Mouse (Mus musculus) liver, adult 2 months (tissue): Measurements from ENCODE around the gene Def6. TPM values are rescaled to one million over a fixed set of nuclear protein-coding genes. Genes with fewer than 3 reads are reported as not detected.
A peak's percentile ranks its signal among the peaks of the same experiment; 100 is the strongest.

Experiments used
- DNase-seq: peaks from one replicate; pipeline ENCODE4 v3.0.0-alpha.2; 2011; ENCODE audit warnings: low read depth, low spot score; ENCODE audit errors: extremely low read depth
- H3K27ac ChIP-seq: fragments of 200-500 bp; replicated peaks from 2 replicates; pipeline ENCODE4 v1.5.1; 2012; ENCODE audit warnings: low read depth, mild to moderate bottlenecking, control low read depth, inconsistent platforms, low read length; ENCODE audit not compliant: insufficient read depth
- H3K27me3 ChIP-seq: fragments of 200-500 bp; 2 replicates; pipeline ENCODE4 v1.6.1; 2012; ENCODE audit warnings: mild to moderate bottlenecking, moderate library complexity, low read length, inconsistent platforms; ENCODE audit not compliant: control insufficient read depth, insufficient read depth
- H3K36me3 ChIP-seq: fragments of 200-500 bp; 2 replicates; pipeline ENCODE4 v1.6.1; 2012; ENCODE audit warnings: low read length, inconsistent platforms; ENCODE audit not compliant: control insufficient read depth, insufficient read depth
- H3K4me1 ChIP-seq: fragments of 200-500 bp; 2 replicates; pipeline ENCODE4 v1.6.1; 2011; ENCODE audit warnings: low read length; ENCODE audit not compliant: control insufficient read depth, insufficient read depth
- H3K4me3 ChIP-seq: fragments of 200-500 bp; 2 replicates; pipeline ENCODE4 v1.5.1; 2011; ENCODE audit warnings: low read depth, mild to moderate bottlenecking, control low read depth, low read length, moderate library complexity; ENCODE audit not compliant: insufficient read depth
- H3K79me2 ChIP-seq: fragments of 200-500 bp; 2 replicates; pipeline ENCODE4 v1.6.1; 2012; ENCODE audit warnings: inconsistent platforms, mild to moderate bottlenecking, low read length, moderate library complexity; ENCODE audit not compliant: control insufficient read depth, insufficient read depth
- H3K9ac ChIP-seq: fragments of 200-500 bp; 2 replicates; pipeline ENCODE4 v1.6.1; 2012; ENCODE audit warnings: low read depth, mild to moderate bottlenecking, control low read depth, inconsistent platforms, low read length
- CTCF ChIP-seq: fragments of 200-500 bp; IDR thresholded peaks from 2 replicates; pipeline ENCODE4 v1.5.1; 2011; ENCODE audit warnings: low read depth, low read length, control low read depth
- POLR2A ChIP-seq: fragments of 200-500 bp; IDR thresholded peaks from 2 replicates; pipeline ENCODE4 v1.6.1; 2011; ENCODE audit warnings: low read length, control low read depth; ENCODE audit not compliant: insufficient read depth; ENCODE audit errors: extremely low read depth
- WGBS: fragments of 180-500 bp; shearing (Covaris S2); methylation state at CpG from one replicate; pipeline ENCODE4 v1.1.7; 2018; 5-methylcytosine and 5-hydroxymethylcytosine counted together
- polyA plus RNA-seq: library from polyadenylated mRNA; depleted of rRNA; stranded (reverse); fragments of >200 nt; gene quantifications from 2 replicates; pipeline ENCODE4 v1.2.3, GENCODE M21; 2012
- total RNA-seq: library from RNA; depleted of rRNA; stranded (reverse); fragments of >200 nt; gene quantifications from 2 replicates; pipeline ENCODE4 v1.2.3, GENCODE M21; 2014

The Def6 gene
- total and polyA plus RNA-seq, 2 experiments, result 0.28 to 0.31 TPM

DNA sequence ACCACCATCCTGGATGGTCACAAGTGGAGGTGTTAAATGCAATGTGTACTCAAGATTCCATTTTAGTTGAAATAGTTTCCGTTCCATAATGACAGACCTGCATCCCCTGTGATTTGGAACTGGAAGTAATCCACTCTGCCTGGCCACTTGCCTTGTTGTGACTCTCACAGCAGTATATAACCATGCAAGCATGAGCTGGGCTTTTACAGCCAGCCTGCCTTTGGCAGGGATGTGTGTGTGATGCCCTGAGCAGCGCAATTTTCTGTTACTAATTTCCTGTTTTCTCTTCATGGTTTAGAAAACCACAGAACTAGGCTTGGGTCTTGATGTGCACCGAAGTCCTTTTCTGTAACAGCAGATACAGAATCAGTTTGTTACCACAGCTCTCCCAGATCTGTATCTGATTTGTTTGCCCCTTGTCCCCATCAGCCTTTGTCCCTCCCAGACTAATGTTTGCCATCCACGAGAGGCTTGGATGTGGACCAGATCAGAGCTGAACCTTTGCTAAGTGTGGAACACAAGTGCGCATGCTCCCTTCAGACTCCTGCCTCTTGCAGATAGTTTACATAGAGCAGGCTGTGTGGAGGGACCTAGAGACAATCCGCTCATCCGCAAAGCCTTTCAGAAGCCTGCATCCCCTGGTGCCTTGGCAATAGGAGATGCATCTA lies 22.5 kb upstream of the Def6 start:
- Histone ChIP-seq H3K27me3 (no peaks in the 10 kb centered on the region), H3K36me3 (no peaks in the 10 kb centered on the region), H3K79me2 (no peaks in the 10 kb centered on the region), H3K4me1 (peaks cover 10% of the 10 kb centered on the region), H3K27ac (peak overlapping the region; percentile 64), H3K4me3 (no peak overlapping the region), H3K9ac (no peak overlapping the region)
- 15% methylated on average over 7 of the region's 7 CpGs for WGBS
- peak; percentile 98 for DNase-seq
- no peak for TF ChIP-seq CTCF
- no peak for TF ChIP-seq POLR2A

DNA sequence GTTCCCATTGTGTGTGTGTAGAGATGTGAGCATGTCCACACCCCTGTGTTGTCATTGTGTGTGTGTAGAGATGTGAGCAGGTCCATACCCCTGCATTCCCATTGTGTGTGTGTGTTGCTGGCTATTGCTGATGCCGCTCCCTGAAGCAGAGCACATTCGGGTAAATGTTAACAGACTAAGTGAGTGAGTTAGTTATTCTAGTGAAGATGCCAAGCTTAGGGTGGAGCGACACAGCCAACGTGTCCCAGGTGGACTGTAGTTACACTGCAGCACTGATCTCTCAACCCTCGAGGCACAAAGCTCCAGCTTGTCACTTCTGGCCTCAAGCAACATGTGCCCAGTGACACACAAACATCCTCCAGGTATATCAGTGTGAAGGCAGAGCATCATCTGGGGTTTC lies 19.3 kb upstream of the Def6 start:
- no peak for DNase-seq
- Histone ChIP-seq H3K4me1 (peaks cover 10% of the 10 kb centered on the region; the same call in 1 of the 2 replicates), H3K9ac (no peak overlapping the region), H3K79me2 (no peaks in the 10 kb centered on the region), H3K27ac (no peak overlapping the region), H3K4me3 (no peak overlapping the region), H3K27me3 (no peaks in the 10 kb centered on the region), H3K36me3 (no peaks in the 10 kb centered on the region)
- 84% methylated on average over 5 of the region's 5 CpGs for WGBS
- TF ChIP-seq POLR2A (no peak), CTCF (no peak)

DNA sequence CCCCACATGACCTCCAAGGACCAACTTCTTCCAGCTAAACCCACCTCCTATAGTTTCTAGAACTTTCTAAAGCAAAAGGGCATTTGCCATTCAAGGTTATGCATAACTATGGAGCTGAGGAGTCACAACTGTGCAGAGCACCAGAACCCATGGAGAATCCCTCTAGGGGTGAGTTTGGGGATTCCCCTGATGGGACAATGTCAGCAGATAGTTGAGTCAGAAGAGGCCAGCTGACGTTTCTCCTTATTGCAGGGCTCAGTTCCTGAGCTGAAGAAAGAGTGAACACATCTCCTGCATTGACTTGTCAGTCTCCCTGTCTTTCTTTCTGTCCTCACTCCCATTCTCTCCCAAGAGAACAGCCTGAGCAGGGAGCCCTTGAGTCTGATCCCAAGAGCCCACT lies 14.8 kb upstream of the Def6 start:
- Histone ChIP-seq H3K27ac (no peak overlapping the region), H3K79me2 (no peaks in the 10 kb centered on the region), H3K4me3 (no peak overlapping the region), H3K4me1 (no peaks in the 10 kb centered on the region), H3K27me3 (no peaks in the 10 kb centered on the region), H3K36me3 (no peaks in the 10 kb centered on the region), H3K9ac (no peak overlapping the region)
- 66% methylated on average over 1 of the region's 1 CpGs for WGBS
- TF ChIP-seq CTCF (no peak), POLR2A (no peak)
- no peak for DNase-seq

DNA sequence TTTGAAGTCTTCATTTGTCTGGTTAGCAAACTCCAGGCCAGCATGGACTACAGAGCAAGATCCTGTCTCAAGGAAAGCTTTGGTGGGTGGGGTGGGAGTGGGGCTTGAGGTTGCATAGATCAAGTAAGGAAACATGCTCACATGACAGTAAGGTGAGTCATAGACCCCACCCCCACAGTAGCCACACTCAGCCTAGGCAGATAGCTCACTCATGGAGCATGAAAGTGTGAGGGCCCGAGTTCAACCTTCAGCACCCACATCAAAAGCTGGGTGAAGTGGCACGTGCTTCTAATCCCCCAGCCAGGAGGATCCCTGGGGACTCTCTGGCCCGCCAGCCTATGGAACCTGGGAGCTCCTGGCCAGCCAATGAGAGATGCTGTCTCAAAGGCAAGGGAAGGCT lies 14.0 kb upstream of the Def6 start:
- 82% methylated on average over 3 of the region's 3 CpGs for WGBS
- Histone ChIP-seq H3K36me3 (peaks cover 2% of the 10 kb centered on the region; the same call in 1 of the 2 replicates), H3K27ac (no peak overlapping the region), H3K4me1 (no peaks in the 10 kb centered on the region), H3K4me3 (no peak overlapping the region), H3K27me3 (no peaks in the 10 kb centered on the region), H3K79me2 (no peaks in the 10 kb centered on the region), H3K9ac (no peak overlapping the region)
- no peak for DNase-seq
- TF ChIP-seq POLR2A, result no peak

DNA sequence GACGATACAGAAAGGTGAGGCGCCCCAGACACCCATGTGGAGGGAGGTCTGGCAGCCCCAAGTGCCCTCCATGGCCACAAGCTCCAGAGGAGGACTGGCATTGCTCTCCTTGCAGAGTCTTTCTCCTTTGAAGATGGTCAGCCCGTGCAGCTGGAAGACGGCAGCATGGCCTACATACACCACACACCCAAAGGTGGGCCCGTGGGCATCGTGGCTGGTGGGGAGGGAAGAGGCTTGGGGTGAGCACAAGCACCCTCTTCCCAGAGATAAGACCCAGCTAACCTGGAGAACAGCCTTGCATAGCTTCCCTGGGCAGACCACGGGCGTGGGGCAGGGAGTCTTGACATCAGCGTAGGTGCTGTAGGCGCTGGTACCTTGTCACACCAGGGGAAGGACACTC lies 12.5 kb upstream of the Def6 start:
- no peaks in the 10 kb centered on the region for H3K4me1 ChIP-seq
- TF ChIP-seq POLR2A (no peak), CTCF (no peak)
- no peak overlapping the region for H3K27ac ChIP-seq
- WGBS, result 95% methylated on average over 10 of the region's 10 CpGs
- H3K9ac ChIP-seq, result no peak overlapping the region
- H3K79me2 ChIP-seq, result no peaks in the 10 kb centered on the region
- no peaks in the 10 kb centered on the region for H3K27me3 ChIP-seq
- no peak overlapping the region for H3K4me3 ChIP-seq
- peaks cover 5% of the 10 kb centered on the region; the same call in 1 of the 2 replicates for H3K36me3 ChIP-seq
- no peak for DNase-seq

GRCm38 (mm10) chr17:28197646-28198045 lies 9.9 kb upstream of the Def6 start:
- no peaks in the 10 kb centered on the region for H3K4me1 ChIP-seq
- H3K4me3 ChIP-seq, result no peak overlapping the region
- H3K36me3 ChIP-seq, result peaks cover 7% of the 10 kb centered on the region; the same call in 1 of the 2 replicates
- DNase-seq, result no peak
- H3K27me3 ChIP-seq, result no peaks in the 10 kb centered on the region
- WGBS, result 68% methylated on average over 18 of the region's 18 CpGs
- TF ChIP-seq POLR2A, result no peak
- TF ChIP-seq CTCF, result no peak
- H3K27ac ChIP-seq, result no peak overlapping the region
- H3K79me2 ChIP-seq, result no peaks in the 10 kb centered on the region
- H3K9ac ChIP-seq, result no peak overlapping the region
